Mouse (Mus musculus): ENCODE measurements at regions not wholly inside any gene's neighbourhood (a gene's known extent, or its start where the extent isn't known, plus 50 kb on each side); places are given as distances from the start of the nearest gene placed in this dataset.

DNA sequence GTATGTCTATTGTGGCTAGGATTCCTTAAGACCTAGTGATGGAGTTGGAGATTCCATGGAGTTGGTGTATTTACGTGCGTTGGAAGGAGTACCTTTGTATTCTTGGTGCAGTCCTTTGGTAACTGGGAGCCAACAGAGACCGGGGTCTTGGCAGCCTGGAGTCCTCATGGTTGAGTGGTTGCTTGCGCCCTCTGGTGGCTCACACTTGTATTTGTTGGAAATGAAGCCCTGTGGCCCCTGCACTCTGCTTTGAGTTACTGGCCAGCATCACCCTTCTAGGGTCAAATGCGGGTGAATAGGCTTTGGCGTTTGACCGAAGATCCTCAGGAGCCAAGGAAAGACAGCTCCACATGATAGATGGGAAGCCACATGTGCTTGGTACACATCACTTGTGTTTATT is 207.1 kb downstream of the Fam169b start:
- TF ChIP-seq POLR2A (IDR thresholded peaks at IDR 0.05; ENCODE audit: insufficient read length, low read depth), result no peak
- no peak for TF ChIP-seq POLR2AphosphoS2 (IDR thresholded peaks at IDR 0.05; ENCODE audit: insufficient read length, low read depth)
- no peak for TF ChIP-seq MAX (IDR thresholded peaks at IDR 0.05; ENCODE audit: low read depth)
- TF ChIP-seq E2F4 (IDR thresholded peaks at IDR 0.05; ENCODE audit: insufficient read depth), result no peak
- TF ChIP-seq USF1 (IDR thresholded peaks at IDR 0.05; ENCODE audit: low read depth), result no peak
- no peak for TF ChIP-seq SRF (IDR thresholded peaks at IDR 0.05; ENCODE audit: control insufficient read depth, insufficient read length, low read depth)
- TF ChIP-seq MYOD1 (IDR thresholded peaks at IDR 0.05; ENCODE audit: control insufficient read depth in 1 of 3, insufficient read length in 2 of 3, low read depth in 2 of 3), result no peak
- TF ChIP-seq MYOG (IDR thresholded peaks at IDR 0.05; ENCODE audit: control insufficient read depth in 1 of 3, insufficient read depth in 1 of 3, insufficient read length in 2 of 3, low read depth in 2 of 3), result no peak

All from myocyte (in vitro differentiated cells).